Mouse (Mus musculus) kidney, embryonic 14.5 days (tissue): ENCODE measurements around the gene Mrpl12. TPM values are rescaled to one million over a fixed set of nuclear protein-coding genes. Genes with fewer than 3 reads are reported as not detected.

ENCODE experiments used
- ATAC-seq: fragments of 200-750 bp; cut with Nextera tagmentation; 2 replicates; pipeline ENCODE4 v1.8.0; 2017; ENCODE audit warnings: moderate number of reproducible peaks, mild to moderate bottlenecking, moderate TSS enrichment, moderate library complexity; ENCODE audit not compliant: low FRiP score, low TSS enrichment
- H3K27ac ChIP-seq: fragments of 300-500 bp; sonication (generic); 2 replicates; pipeline ENCODE4 v1.5.1; 2014; ENCODE audit warnings: low read depth, mild to moderate bottlenecking, low read length, moderate library complexity, mixed read lengths
- H3K27me3 ChIP-seq: fragments of 300-500 bp; sonication (generic); 2 replicates; pipeline ENCODE4 v1.6.1; 2014; ENCODE audit warnings: mild to moderate bottlenecking, low read length; ENCODE audit not compliant: control insufficient read depth, insufficient read depth
- H3K36me3 ChIP-seq: fragments of 300-500 bp; sonication (generic); 2 replicates; pipeline ENCODE4 v1.6.1; 2014; ENCODE audit warnings: low read length, mixed read lengths; ENCODE audit not compliant: control insufficient read depth, insufficient read depth
- H3K4me1 ChIP-seq: fragments of 300-500 bp; sonication (generic); 2 replicates; pipeline ENCODE4 v1.6.1; 2014; ENCODE audit warnings: low read length, mixed read lengths; ENCODE audit not compliant: control insufficient read depth, insufficient read depth
- H3K4me2 ChIP-seq: fragments of 300-500 bp; sonication (generic); replicated peaks from 2 replicates; pipeline ENCODE4 v1.6.1; 2014; ENCODE audit warnings: low read depth, mild to moderate bottlenecking, low read length
- H3K4me3 ChIP-seq: fragments of 300-500 bp; sonication (generic); 2 replicates; pipeline ENCODE4 v1.5.1; 2014; ENCODE audit warnings: mild to moderate bottlenecking, low read length
- H3K9ac ChIP-seq: fragments of 300-500 bp; sonication (generic); 2 replicates; pipeline ENCODE4 v1.6.1; 2014; ENCODE audit warnings: low read depth, mild to moderate bottlenecking, low read length, moderate library complexity
- H3K9me3 ChIP-seq: fragments of 300-500 bp; sonication (generic); 2 replicates; pipeline ENCODE4 v1.6.1; 2016; ENCODE audit warnings: low read length; ENCODE audit not compliant: control insufficient read depth
- WGBS: fragments of 180-500 bp; shearing (Covaris S2); extraction: QIAGEN DNeasy Blood & Tissue Kit; methylation state at CpG from one replicate; pipeline ENCODE4 v1.1.7; 2014; 5-methylcytosine and 5-hydroxymethylcytosine counted together
- polyA plus RNA-seq: library from polyadenylated mRNA; unstranded; fragments of >200 nt; fragmentation: Nextera tagmentation; extraction: Ambion mirVana; gene quantifications from 2 replicates; pipeline ENCODE4 v1.2.1, GENCODE M21; 2014

Mrpl12 gene
- polyA plus RNA-seq = 176 and 218 TPM in 2 replicates

DNA sequence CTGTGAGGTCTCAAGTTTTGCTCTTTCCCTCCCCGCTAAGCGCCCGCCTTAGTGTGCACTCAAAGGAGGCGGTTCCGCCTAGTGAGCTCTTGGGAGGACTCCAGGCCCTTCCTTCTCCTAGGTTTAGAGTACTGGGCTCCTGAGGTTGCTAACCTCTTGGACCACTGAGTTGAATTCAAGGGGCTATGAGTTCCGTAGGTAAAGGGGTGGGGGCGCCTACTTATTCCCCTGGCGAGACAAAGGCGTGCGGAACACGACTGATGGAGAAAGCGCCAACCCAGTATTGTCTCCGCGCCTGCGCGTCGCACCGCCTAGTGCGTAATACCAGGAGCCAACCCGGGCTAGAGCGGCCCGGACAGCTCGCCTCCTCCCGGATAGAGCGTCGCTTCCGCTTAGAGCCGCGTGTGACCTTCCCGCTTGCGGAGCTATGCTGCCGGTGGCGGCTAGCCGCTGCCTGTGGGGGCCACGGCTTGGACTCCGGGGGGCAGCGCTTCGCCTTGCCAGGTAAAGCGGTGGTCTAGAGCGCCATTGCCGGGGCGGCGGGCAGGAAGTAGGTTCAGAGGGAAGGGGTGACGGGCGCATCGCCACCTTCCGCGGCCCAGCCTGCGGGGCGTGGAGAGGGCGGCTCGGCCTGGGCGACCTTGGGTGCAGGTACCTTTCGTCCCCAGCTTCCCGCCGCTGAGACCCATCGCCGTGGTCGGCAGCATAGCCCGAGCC, at the start of gene Mrpl12:
Mrpl12 (plus strand) TSS at position 349 of the 717 bp plus-strand sequence.
- under 1% methylated on average over 58 of the region's 60 CpGs for WGBS
- H3K9ac ChIP-seq = peak within 1 kb of the TSS; percentile 94
- ATAC-seq = peak; percentile 93

GRCm38 (mm10) chr11:120437152-120437856, 47.1 kb upstream of the Mrpl12 start, which contains the start of gene Nploc4:
Gene Nploc4 (minus strand): TSS chr11:120437708.
- H3K27ac ChIP-seq = peak within 1 kb of the TSS; percentile 67; the same call in 1 of the 2 replicates
- WGBS = under 1% methylated on average over 63 of the region's 77 CpGs

More for the DNA sequence above, at the start of gene Mrpl12:
- Histone ChIP-seq H3K27ac (peak within 1 kb of the TSS; percentile 70), H3K27me3 (no peaks in the 10 kb centered on the region), H3K4me1 (peaks cover 7% of the 10 kb centered on the region), H3K9me3 (no peaks in the 10 kb centered on the region), H3K4me3 (peak within 1 kb of the TSS; percentile 89), H3K4me2 (peak within 1 kb of the TSS; percentile 84), H3K36me3 (peaks cover 76% of the 10 kb centered on the region)

GRCm38 (mm10) chr11:120437857-120438385, 46.5 kb upstream of the Mrpl12 start:
- H3K27me3 ChIP-seq = no peaks in the 10 kb centered on the region
- peak overlapping the region; percentile 95 for H3K9ac ChIP-seq
- H3K4me2 ChIP-seq = peak overlapping the region; percentile 68
- ATAC-seq = no peak
- peaks cover 24% of the 10 kb centered on the region for H3K36me3 ChIP-seq
- H3K27ac ChIP-seq = peak overlapping the region; percentile 67; the same call in 1 of the 2 replicates
- H3K4me1 ChIP-seq = peaks cover 9% of the 10 kb centered on the region
- no peaks in the 10 kb centered on the region for H3K9me3 ChIP-seq
- 27% methylated on average over 12 of the region's 12 CpGs for WGBS
- peak overlapping the region; percentile 98 for H3K4me3 ChIP-seq

More at GRCm38 (mm10) chr11:120437152-120437856, 47.1 kb upstream of the Mrpl12 start, which contains the start of gene Nploc4:
- H3K36me3 ChIP-seq = peaks cover 31% of the 10 kb centered on the region
- H3K4me3 ChIP-seq = peak within 1 kb of the TSS; percentile 98
- peak within 1 kb of the TSS; percentile 95 for H3K9ac ChIP-seq
- peaks cover 9% of the 10 kb centered on the region for H3K4me1 ChIP-seq
- peak within 1 kb of the TSS; percentile 68 for H3K4me2 ChIP-seq
- H3K27me3 ChIP-seq = no peaks in the 10 kb centered on the region
- ATAC-seq = peak; percentile 90
- H3K9me3 ChIP-seq = no peaks in the 10 kb centered on the region

GRCm38 (mm10) chr11:120442344-120442743, 42.1 kb upstream of the Mrpl12 start, which contains the start of gene Tspan10:
Gene Tspan10 (plus strand): TSS chr11:120442644.
- Histone ChIP-seq H3K27ac (no peak within 1 kb of the TSS), H3K4me1 (no peaks in the 10 kb centered on the region), H3K36me3 (no peaks in the 10 kb centered on the region), H3K9ac (no peak within 1 kb of the TSS), H3K4me2 (no peak within 1 kb of the TSS), H3K4me3 (no peak within 1 kb of the TSS), H3K9me3 (no peaks in the 10 kb centered on the region), H3K27me3 (no peaks in the 10 kb centered on the region)
- ATAC-seq = no peak
- WGBS = 86% methylated on average over 3 of the region's 3 CpGs

DNA sequence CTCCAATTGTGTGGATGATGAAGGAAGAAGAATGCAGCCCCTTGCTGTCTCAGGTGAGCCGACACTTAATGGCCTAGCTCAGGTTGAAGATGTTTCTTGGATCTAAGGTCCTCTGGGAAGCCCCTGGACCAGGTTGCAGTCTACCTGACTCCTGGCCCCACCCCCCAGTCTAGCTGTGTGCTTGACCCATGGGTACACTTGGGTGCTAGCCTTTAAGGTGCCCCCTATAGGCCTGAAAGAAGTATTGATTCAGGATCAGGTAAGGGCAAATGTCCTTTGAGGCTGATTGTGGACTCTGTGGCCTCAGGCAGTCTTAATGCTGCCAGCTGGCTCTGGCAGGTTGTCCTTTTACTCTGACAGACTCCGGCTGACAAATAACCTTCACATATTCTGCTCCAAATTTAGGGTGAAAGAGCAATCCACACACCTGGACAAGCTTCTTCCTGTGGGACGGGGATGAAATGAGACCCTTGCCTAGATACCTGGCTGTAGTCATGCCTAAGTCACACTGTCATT, 41.6 kb upstream of the Mrpl12 start:
- Histone ChIP-seq H3K9me3 (no peaks in the 10 kb centered on the region), H3K36me3 (no peaks in the 10 kb centered on the region), H3K27me3 (no peaks in the 10 kb centered on the region), H3K27ac (no peak overlapping the region), H3K4me2 (no peak overlapping the region), H3K4me3 (no peak overlapping the region), H3K9ac (no peak overlapping the region), H3K4me1 (no peaks in the 10 kb centered on the region)
- ATAC-seq = no peak
- 92% methylated on average over 3 of the region's 3 CpGs for WGBS

GRCm38 (mm10) chr11:120444106-120444505, 40.3 kb upstream of the Mrpl12 start:
- 76% methylated on average over 6 of the region's 6 CpGs for WGBS
- H3K27ac ChIP-seq = no peak overlapping the region
- no peaks in the 10 kb centered on the region for H3K27me3 ChIP-seq
- H3K4me1 ChIP-seq = no peaks in the 10 kb centered on the region
- H3K4me2 ChIP-seq = no peak overlapping the region
- H3K9me3 ChIP-seq = no peaks in the 10 kb centered on the region
- H3K9ac ChIP-seq = no peak overlapping the region
- no peak for ATAC-seq
- H3K4me3 ChIP-seq = no peak overlapping the region
- H3K36me3 ChIP-seq = no peaks in the 10 kb centered on the region

- no peaks in the 10 kb centered on the region for H3K36me3 ChIP-seq
- H3K4me1 ChIP-seq = no peaks in the 10 kb centered on the region
- H3K9ac ChIP-seq = no peak overlapping the region
- 46% methylated on average over 3 of the region's 3 CpGs for WGBS
- ATAC-seq = no peak
- H3K9me3 ChIP-seq = no peaks in the 10 kb centered on the region
- H3K4me3 ChIP-seq = no peak overlapping the region
- no peak overlapping the region for H3K4me2 ChIP-seq
- no peak overlapping the region for H3K27ac ChIP-seq
- H3K27me3 ChIP-seq = no peaks in the 10 kb centered on the region
Measured at GRCm38 (mm10) chr11:120445475-120445874, 38.9 kb upstream of the Mrpl12 start.

GRCm38 (mm10) chr11:120447179-120447578, 37.2 kb upstream of the Mrpl12 start:
- Histone ChIP-seq H3K27me3 (no peaks in the 10 kb centered on the region), H3K4me3 (no peak overlapping the region), H3K36me3 (no peaks in the 10 kb centered on the region), H3K27ac (no peak overlapping the region), H3K4me2 (no peak overlapping the region), H3K9ac (no peak overlapping the region), H3K9me3 (no peaks in the 10 kb centered on the region), H3K4me1 (no peaks in the 10 kb centered on the region)
- no peak for ATAC-seq
- 60% methylated on average over 7 of the region's 7 CpGs for WGBS
